Mouse (Mus musculus): ENCODE results near the gene Ift80.

DNA sequence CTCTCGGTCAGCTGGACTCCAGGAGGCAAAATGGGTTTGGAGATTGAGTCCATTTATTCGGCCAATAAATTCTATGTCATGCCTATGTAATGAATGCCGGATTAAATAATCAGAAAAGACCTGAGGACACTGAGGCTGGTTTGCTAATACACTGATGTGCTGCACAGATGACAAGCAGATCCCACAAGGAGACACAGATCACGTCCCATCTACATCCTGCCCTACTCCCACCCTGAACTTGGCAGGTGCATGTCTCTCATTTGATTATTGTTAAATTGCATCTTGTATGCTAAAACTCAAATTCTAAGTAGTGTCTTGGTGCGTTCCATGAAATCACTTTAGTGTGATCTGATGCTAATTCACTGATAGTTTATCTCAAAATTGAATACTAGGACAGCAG, 117.5 kb downstream of the Ift80 start:
- TF ChIP-seq CTCF (IDR thresholded peaks at IDR 0.05; ENCODE audit: insufficient read depth, low read length) (no peak), POLR2A (IDR thresholded peaks at IDR 0.05; ENCODE audit: borderline replicate concordance, extremely low read depth, low read depth, low read length) (no peak)
